Mouse (Mus musculus) gastrocnemius, postnatal 36 days (tissue): ENCODE data around the gene Ly86. TPM values are rescaled to one million over a fixed set of nuclear protein-coding genes. Genes with fewer than 3 reads are reported as not detected.

ENCODE experiments used
- DNase-seq, 2 experiments: peaks; one replicate each; pipeline ENCODE4 v3.0.0; 2022
- intact Hi-C: fragments of 180-260 bp; cut with DNase I; formaldehyde crosslinking; loops from one replicate; pipeline ENCODE4 v1.15.1; 2025
- total RNA-seq, 2 experiments: library from RNA; stranded (reverse); gene quantifications; 2 replicates each; pipeline ENCODE4 v1.2.3; 2021

The Ly86 gene
- total RNA-seq, 2 experiments from 2014 or later = 0.54 to 0.72 TPM

GRCm38 (mm10) chr13:37349051-37349450 lies 4.0 kb downstream of the Ly86 start:
- intact Hi-C loops = no loop called here
- no peak for DNase-seq

- DNase-seq = no peak
- intact Hi-C loops = no loop called here
Observed at GRCm38 (mm10) chr13:37353016-37353415, 8.0 kb downstream of the Ly86 start.

DNA sequence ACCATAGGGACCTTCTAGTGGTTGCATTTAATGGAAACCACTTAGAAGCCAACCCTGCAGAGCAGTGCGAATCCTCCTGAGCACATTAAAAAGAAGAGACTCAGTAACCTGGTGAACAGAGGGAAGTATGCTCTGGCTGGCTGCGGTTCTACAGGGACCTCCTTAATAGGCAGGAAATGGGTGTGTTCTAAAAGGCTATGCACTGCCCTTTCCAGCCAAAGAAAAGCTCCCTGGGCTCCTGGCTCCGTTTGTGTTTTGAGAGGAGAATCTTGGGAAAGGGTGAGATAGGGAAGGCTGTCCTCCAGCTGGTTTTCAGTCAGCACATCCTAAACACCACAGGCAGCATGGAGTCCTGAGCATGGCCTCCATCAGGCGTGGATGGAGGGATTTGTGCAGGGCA lies 8.9 kb downstream of the Ly86 start:
- no peak for DNase-seq
- intact Hi-C loops = no loop called here

DNA sequence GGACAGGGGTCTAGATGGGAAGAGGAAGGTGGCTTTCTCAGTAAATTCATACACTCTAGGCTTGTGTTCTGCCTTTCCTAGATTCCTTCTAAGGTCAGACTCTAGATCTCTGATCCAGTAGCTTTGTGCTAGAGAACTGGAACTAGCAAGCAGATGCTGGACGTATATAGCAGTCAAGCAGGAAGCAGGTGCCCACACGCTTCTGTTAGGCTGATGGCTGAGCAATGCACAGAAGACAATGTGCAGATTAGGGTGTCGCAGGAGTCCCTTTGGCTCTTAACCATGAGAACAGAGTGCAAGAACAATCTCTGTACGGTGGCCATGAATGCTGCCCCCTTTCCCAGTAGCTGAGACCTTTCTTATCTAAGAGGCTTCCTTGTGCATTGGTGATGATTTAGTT lies 9.4 kb downstream of the Ly86 start:
- no peak for DNase-seq
- intact Hi-C loops = no loop called here

- intact Hi-C loops = no loop called here
- DNase-seq = no peak
Observed at GRCm38 (mm10) chr13:37355642-37356331, 10.8 kb downstream of the Ly86 start.

- intact Hi-C loops = no loop called here
Observed at GRCm38 (mm10) chr13:37356549-37356948, 11.5 kb downstream of the Ly86 start.

DNA sequence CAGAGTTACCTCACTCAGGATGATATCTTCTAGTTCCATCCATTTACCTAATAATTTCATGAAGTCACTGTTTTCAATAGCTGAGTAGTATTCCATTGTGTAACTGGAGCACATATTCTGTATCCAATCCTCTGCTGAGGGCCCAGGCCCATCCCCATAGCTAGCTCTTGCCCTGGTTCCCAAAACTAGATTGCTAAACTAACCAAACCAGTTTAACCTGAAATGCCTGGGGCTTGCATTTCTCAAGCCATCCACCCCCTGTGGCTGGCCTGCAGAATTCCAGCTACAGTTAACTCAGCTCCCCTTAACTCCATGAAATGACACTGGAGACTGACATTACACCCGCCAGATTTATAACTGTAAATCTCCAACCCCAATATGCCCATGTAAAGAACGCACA lies 13.1 kb downstream of the Ly86 start:
- intact Hi-C loops = no loop called here

More at GRCm38 (mm10) chr13:37356549-37356948, 11.5 kb downstream of the Ly86 start:
- no peak for DNase-seq

GRCm38 (mm10) chr13:37361249-37361648 lies 16.2 kb downstream of the Ly86 start:
- intact Hi-C loops = no loop called here
- DNase-seq = no peak

More for the DNA sequence above, 13.1 kb downstream of the Ly86 start:
- DNase-seq = no peak

DNA sequence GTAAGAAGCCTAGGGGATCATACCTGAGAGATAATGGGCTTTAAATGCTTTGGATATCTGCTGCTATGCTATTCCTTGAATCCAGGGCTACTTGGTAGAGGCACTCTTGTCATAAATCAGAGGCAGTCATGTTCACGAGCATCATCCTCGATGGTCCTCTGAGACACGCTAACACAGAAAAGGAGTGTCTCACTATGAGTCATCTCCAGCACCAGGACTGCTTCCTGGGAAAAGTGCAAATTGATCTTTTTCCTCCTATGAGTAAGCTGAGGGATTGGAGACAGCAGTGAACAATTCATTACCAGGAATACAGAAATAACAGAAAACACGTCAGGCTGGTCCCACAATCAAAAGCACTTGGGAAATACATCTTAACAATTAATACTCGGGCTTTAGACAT lies 19.3 kb downstream of the Ly86 start:
- DNase-seq = no peak
- intact Hi-C loops = no loop called here

GRCm38 (mm10) chr13:37376411-37376810 lies 31.4 kb downstream of the Ly86 start:
- DNase-seq = no peak
- intact Hi-C loops = no loop called here

DNA sequence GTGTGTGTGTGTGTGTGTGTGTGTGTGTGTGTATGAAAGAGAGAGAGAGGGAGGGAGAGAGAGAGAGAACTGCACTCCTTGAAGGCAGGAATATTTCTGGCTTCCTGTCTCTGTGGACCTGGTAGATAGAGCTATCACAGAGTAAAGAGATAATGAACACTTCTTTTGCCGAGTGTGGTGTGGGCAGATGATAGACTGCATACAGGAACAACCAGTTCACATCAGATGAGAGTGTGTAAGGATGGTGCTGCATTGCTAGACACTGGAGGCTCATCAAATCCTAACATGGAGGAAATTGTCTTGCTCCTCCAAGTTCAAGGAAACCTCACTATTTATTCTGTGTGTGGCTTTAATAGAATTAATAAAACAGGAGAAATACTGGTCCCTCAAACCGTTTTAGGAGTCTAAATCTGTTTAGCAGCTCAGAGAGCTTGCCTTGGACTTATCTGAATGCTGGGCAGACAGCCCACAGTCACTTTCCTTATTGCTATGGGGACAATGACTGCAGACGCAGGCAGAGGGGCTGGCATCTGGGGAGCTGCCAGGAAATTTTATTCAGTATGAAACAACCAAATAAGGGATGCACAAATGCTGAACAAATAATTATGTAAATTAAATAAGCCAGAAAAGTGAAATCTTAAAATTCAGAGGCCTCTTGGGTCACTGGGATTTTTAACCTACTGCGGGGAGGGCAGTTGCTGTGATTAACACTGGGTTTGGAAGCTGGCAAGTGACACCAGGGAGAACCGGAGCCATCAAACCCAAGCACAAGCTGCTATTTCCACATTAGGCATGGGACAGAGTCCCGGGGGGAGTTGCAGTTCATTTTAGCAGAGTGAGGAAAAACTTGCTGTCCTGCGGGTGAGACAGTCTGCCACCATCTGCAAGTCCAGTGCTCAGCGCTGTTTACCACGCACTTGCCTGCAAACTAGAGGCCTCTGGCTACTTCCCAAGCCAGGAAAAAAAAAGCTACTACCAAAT lies 43.5 kb downstream of the Ly86 start:
- DNase-seq = peak in 1 of 2 experiments; percentile 3
- intact Hi-C loops = no loop called here

GRCm38 (mm10) chr13:37389296-37389695 lies 44.3 kb downstream of the Ly86 start:
- intact Hi-C loops = no loop called here
- no peak for DNase-seq

- no peak for DNase-seq
- intact Hi-C loops = no loop called here
Observed at GRCm38 (mm10) chr13:37398791-37399190, 53.8 kb downstream of the Ly86 start.

- no peak for DNase-seq
- intact Hi-C loops = no loop called here
Observed at GRCm38 (mm10) chr13:37399340-37399739, 54.3 kb downstream of the Ly86 start.

DNA sequence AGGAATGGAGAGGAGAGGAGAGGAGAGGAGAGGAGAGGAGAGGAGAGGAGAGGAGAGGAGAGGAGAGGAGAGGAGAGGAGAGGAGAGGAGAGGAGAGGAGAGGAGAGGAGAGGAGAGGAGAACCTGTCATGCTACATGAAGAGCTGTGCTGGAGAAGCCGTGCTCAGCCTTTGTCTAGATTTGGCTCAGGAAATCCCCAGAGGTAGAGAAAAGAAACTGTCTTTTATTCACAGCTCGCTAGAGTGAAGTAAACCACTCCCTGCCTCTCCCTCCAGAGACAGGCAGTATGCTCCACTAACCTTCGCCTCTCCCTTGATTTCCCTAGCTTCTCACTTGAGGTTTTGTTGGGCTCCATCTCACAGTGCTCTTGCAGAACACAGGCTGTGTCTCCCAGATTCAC lies 57.4 kb downstream of the Ly86 start:
- intact Hi-C loops = no loop called here
- no peak for DNase-seq

- DNase-seq = no peak
- intact Hi-C loops = no loop called here
Observed at GRCm38 (mm10) chr13:37403708-37404107, 58.7 kb downstream of the Ly86 start.

GRCm38 (mm10) chr13:37415696-37416095 lies 70.7 kb downstream of the Ly86 start:
- intact Hi-C loops = no loop called here
- no peak for DNase-seq

GRCm38 (mm10) chr13:37423416-37423815 lies 78.4 kb downstream of the Ly86 start:
- intact Hi-C loops = no loop called here
- DNase-seq = no peak

DNA sequence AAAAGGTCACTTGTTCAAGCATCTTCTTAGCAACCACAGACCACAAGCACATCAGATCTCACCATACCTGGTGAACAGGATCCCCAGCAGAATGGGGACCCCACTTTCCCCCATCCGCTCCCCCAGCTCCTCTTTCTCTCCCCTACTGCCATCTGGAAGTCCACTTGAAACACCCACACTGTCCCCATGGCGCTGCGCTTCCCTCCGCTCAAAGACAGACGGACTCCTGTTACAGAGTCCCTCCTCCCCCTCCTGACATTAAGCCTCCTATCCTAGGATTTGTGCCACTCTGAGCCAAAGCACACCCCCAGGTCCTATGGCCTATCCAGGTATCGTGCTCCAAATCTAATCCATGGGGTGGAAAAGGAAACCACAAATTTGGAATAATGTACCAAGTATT lies 79.9 kb downstream of the Ly86 start:
- intact Hi-C loops = no loop called here
- DNase-seq = no peak

GRCm38 (mm10) chr13:37425406-37425805 lies 80.4 kb downstream of the Ly86 start:
- intact Hi-C loops = no loop called here
- no peak for DNase-seq

- intact Hi-C loops = no loop called here
- DNase-seq = no peak
Observed at GRCm38 (mm10) chr13:37426578-37427336, 81.7 kb downstream of the Ly86 start.
